Mouse (Mus musculus): ENCODE measurements at regions not wholly inside any gene's neighbourhood (a gene's known extent, or its start where the extent isn't known, plus 50 kb on each side); places are given as distances from the start of the nearest gene placed in this dataset.

DNA sequence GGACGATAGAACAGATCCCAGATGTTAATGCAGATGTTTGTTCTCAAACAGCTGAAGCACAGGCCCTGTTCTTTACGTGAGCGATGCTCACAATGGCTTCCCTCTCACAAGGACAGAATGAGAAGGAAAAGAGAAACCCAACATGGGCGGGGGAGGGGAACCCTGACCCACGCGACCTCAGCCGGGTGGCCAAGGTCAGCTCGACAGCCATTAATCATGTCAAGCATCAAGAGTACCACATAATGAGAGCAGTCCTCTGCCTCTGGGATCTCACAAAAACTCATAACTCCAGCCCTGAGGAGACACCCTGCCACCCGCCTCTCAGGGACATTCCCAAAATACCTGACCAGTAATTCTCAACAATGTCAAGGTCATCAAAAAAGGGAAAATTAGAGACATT is 100.0 kb upstream of the Cbln4 start:
- Histone ChIP-seq H3K9ac (replicated peaks) (no peak overlapping the region), H3K27me3 (ENCODE audit: control insufficient read depth, insufficient read depth, low read length) (no peaks in the 10 kb centered on the region), H3K36me3 (replicated peaks; ENCODE audit: control insufficient read depth, insufficient read depth, low read depth) (no peaks in the 10 kb centered on the region), H3K4me2 (ENCODE audit: low read depth) (no peak overlapping the region), H3K9me3 (ENCODE audit: control insufficient read depth, low read length) (no peaks in the 10 kb centered on the region; the same call in 1 of the 2 replicates), H3K4me1 (replicated peaks; ENCODE audit: control insufficient read depth in 2 of 2, insufficient read depth in 2 of 2, low read length in 1 of 2) (no peaks in the 10 kb centered on the region), H3K27ac (no peak overlapping the region), H3K4me3 (ENCODE audit: insufficient read depth in 1 of 2, low read depth in 2 of 2, low read length in 2 of 2) (no peak overlapping the region)
- DNase-seq (ENCODE audit: low read depth in 3 of 3, low spot score in 3 of 3) (no peak), ATAC-seq (ENCODE audit: insufficient read depth) (no peak)
- TF ChIP-seq CTCF (IDR thresholded peaks at IDR 0.05; ENCODE audit: low read depth) (no peak), EP300 (IDR thresholded peaks at IDR 0.05; ENCODE audit: low read depth) (no peak)
- 63% methylated on average over 9 of the region's 9 CpGs for WGBS (ENCODE audit: insufficient replicate concordance)

GRCm38 (mm10) chr2:172148736-172149135 is 99.6 kb upstream of the Mc3r start:
- no peak overlapping the region for H3K4me2 ChIP-seq (ENCODE audit: low read depth)
- no peak overlapping the region for H3K9ac ChIP-seq (replicated peaks)
- TF ChIP-seq EP300 (IDR thresholded peaks at IDR 0.05; ENCODE audit: low read depth) (no peak), CTCF (IDR thresholded peaks at IDR 0.05; ENCODE audit: low read depth) (no peak)
- no peaks in the 10 kb centered on the region for H3K36me3 ChIP-seq (replicated peaks; ENCODE audit: control insufficient read depth, insufficient read depth, low read depth)
- ATAC-seq (ENCODE audit: insufficient read depth) (no peak), DNase-seq (ENCODE audit: low read depth in 3 of 3, low spot score in 3 of 3) (no peak)
- peaks cover 2% of the 10 kb centered on the region; the same call in 1 of the 2 replicates for H3K9me3 ChIP-seq (ENCODE audit: control insufficient read depth, low read length)
- no peak overlapping the region for H3K27ac ChIP-seq
- H3K4me3 ChIP-seq (ENCODE audit: insufficient read depth in 1 of 2, low read depth in 2 of 2, low read length in 2 of 2), result no peak overlapping the region
- no peaks in the 10 kb centered on the region for H3K4me1 ChIP-seq (replicated peaks; ENCODE audit: control insufficient read depth in 2 of 2, insufficient read depth in 2 of 2, low read length in 1 of 2)
- WGBS (ENCODE audit: insufficient replicate concordance), result 57% methylated on average over 4 of the region's 4 CpGs
- no peaks in the 10 kb centered on the region for H3K27me3 ChIP-seq (ENCODE audit: control insufficient read depth, insufficient read depth, low read length)

- 48% methylated on average over 4 of the region's 4 CpGs for WGBS (ENCODE audit: insufficient replicate concordance)
- DNase-seq (ENCODE audit: low read depth in 3 of 3, low spot score in 3 of 3), result no peak
- H3K4me1 ChIP-seq (replicated peaks; ENCODE audit: control insufficient read depth in 2 of 2, insufficient read depth in 2 of 2, low read length in 1 of 2), result no peaks in the 10 kb centered on the region
- H3K27me3 ChIP-seq (ENCODE audit: control insufficient read depth, insufficient read depth, low read length), result no peaks in the 10 kb centered on the region
- TF ChIP-seq EP300 (IDR thresholded peaks at IDR 0.05; ENCODE audit: low read depth) (no peak), CTCF (IDR thresholded peaks at IDR 0.05; ENCODE audit: low read depth) (no peak)
- H3K9ac ChIP-seq (replicated peaks), result no peak overlapping the region
- no peak overlapping the region for H3K27ac ChIP-seq
- peaks cover 2% of the 10 kb centered on the region; the same call in 1 of the 2 replicates for H3K9me3 ChIP-seq (ENCODE audit: control insufficient read depth, low read length)
- no peak overlapping the region for H3K4me3 ChIP-seq (ENCODE audit: insufficient read depth in 1 of 2, low read depth in 2 of 2, low read length in 2 of 2)
- no peaks in the 10 kb centered on the region for H3K36me3 ChIP-seq (replicated peaks; ENCODE audit: control insufficient read depth, insufficient read depth, low read depth)
- no peak overlapping the region for H3K4me2 ChIP-seq (ENCODE audit: low read depth)
- ATAC-seq (ENCODE audit: insufficient read depth), result no peak
These were observed 98.6 kb upstream of the Mc3r start for GRCm38 (mm10) chr2:172149734-172150133.

DNA sequence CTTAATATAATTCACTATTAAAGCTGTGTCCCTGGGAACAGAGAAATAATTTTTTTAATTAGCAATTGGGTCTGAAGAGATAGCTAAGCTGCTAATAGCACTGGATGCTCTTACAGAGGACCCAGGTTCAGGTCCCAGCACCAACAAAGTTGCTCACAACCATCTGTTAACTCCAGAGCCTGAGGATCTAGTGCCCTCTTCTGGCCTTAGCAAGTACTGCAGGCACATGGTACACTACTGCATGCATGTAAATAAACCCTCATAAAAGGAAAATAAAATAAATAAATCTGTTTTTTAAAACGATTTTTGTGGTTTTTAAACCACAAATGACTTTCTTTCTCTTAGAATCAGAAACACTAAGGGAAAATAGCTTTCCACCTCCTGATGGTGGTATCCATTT is 97.4 kb upstream of the Mc3r start:
- TF ChIP-seq CTCF (IDR thresholded peaks at IDR 0.05; ENCODE audit: low read depth) (peak; percentile 38; the same call in 1 of the 2 replicates), EP300 (IDR thresholded peaks at IDR 0.05; ENCODE audit: low read depth) (no peak)
- DNase-seq (ENCODE audit: low read depth in 3 of 3, low spot score in 3 of 3), result no peak
- Histone ChIP-seq H3K9ac (replicated peaks) (no peak overlapping the region), H3K4me1 (replicated peaks; ENCODE audit: control insufficient read depth in 2 of 2, insufficient read depth in 2 of 2, low read length in 1 of 2) (no peaks in the 10 kb centered on the region), H3K36me3 (replicated peaks; ENCODE audit: control insufficient read depth, insufficient read depth, low read depth) (no peaks in the 10 kb centered on the region), H3K27ac (no peak overlapping the region), H3K4me2 (ENCODE audit: low read depth) (no peak overlapping the region), H3K9me3 (ENCODE audit: control insufficient read depth, low read length) (peaks cover 2% of the 10 kb centered on the region; the same call in 1 of the 2 replicates), H3K4me3 (ENCODE audit: insufficient read depth in 1 of 2, low read depth in 2 of 2, low read length in 2 of 2) (no peak overlapping the region), H3K27me3 (ENCODE audit: control insufficient read depth, insufficient read depth, low read length) (no peaks in the 10 kb centered on the region)
- 24% methylated on average over 1 of the region's 1 CpGs for WGBS (ENCODE audit: insufficient replicate concordance)
- ATAC-seq (ENCODE audit: insufficient read depth), result no peak

DNA sequence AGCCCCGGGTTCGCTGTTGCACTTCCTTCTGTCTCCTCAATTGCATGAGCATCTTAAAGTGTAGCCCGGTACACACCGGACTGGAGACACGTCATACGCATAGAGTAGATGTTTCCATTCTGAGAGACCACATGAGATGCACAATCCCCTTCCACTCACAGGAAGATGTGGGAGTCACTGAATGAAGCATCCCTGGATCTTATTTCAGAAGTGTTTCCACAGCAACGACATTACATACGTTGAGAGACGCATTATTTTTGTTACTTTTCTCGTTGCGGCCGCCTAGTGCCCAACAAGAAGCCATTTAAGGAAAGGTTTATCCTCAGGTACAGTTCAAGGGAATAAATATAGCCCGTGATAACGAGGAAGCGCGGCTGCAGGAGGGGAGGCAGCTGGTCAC is 88.4 kb upstream of the Mc3r start:
- Histone ChIP-seq H3K36me3 (replicated peaks; ENCODE audit: control insufficient read depth, insufficient read depth, low read depth) (no peaks in the 10 kb centered on the region), H3K4me3 (ENCODE audit: insufficient read depth in 1 of 2, low read depth in 2 of 2, low read length in 2 of 2) (no peak overlapping the region), H3K27me3 (ENCODE audit: control insufficient read depth, insufficient read depth, low read length) (no peaks in the 10 kb centered on the region), H3K27ac (no peak overlapping the region), H3K4me2 (ENCODE audit: low read depth) (no peak overlapping the region), H3K9ac (replicated peaks) (no peak overlapping the region), H3K9me3 (ENCODE audit: control insufficient read depth, low read length) (no peaks in the 10 kb centered on the region; the same call in 1 of the 2 replicates), H3K4me1 (replicated peaks; ENCODE audit: control insufficient read depth in 2 of 2, insufficient read depth in 2 of 2, low read length in 1 of 2) (no peaks in the 10 kb centered on the region)
- DNase-seq (ENCODE audit: low read depth in 3 of 3, low spot score in 3 of 3) (no peak), ATAC-seq (ENCODE audit: insufficient read depth) (no peak)
- 74% methylated on average over 16 of the region's 16 CpGs for WGBS (ENCODE audit: insufficient replicate concordance)
- TF ChIP-seq CTCF (IDR thresholded peaks at IDR 0.05; ENCODE audit: low read depth) (no peak), EP300 (IDR thresholded peaks at IDR 0.05; ENCODE audit: low read depth) (no peak)

Measured in liver, embryonic 14.5 days (tissue).